24 mouse cellular contexts compared by ENCODE assay signal in genomic region chr10:126646587-126646986, GRCm38 (mm10).
DNase-seq lines count a peak whose midpoint lies in the region; ATAC-seq lines count a peak whose summit lies in the region.
"Had no signal": no experiment of that assay in that cellular context is flagged by ENCODE, and none has a peak within 500 bp of the region (broad histone marks: within the 10 kb centered on the region; RNA-seq: fewer than 3 reads in every experiment).

No protein-coding gene starts in this region.

- H3K27me3 ChIP-seq in forebrain, embryonic 11.5 days (ENCODE audit: control insufficient read depth, insufficient read depth, low read length), result no peaks in the 10 kb centered on the region
- H3K27me3 ChIP-seq in forebrain, embryonic 12.5 days, result no peaks in the 10 kb centered on the region
- H3K27me3 ChIP-seq in midbrain, embryonic 13.5 days, result no peaks in the 10 kb centered on the region
- no peaks in the 10 kb centered on the region for H3K27me3 ChIP-seq in midbrain, embryonic 15.5 days (replicated peaks)
- H3K27me3 ChIP-seq: CH12.LX; embryonic facial prominence, embryonic 12.5 days had no signal

- H3K4me1 ChIP-seq in forebrain, embryonic 11.5 days (replicated peaks; ENCODE audit: control insufficient read depth, insufficient read depth, low read length), result peaks cover 3% of the 10 kb centered on the region; the same call in 1 of the 2 replicates
- H3K4me1 ChIP-seq in forebrain, embryonic 12.5 days, result peaks cover 5% of the 10 kb centered on the region
- peaks cover 17% of the 10 kb centered on the region for H3K4me1 ChIP-seq in midbrain, embryonic 13.5 days (replicated peaks)
- peaks cover 17% of the 10 kb centered on the region for H3K4me1 ChIP-seq in midbrain, embryonic 15.5 days
- H3K4me1 ChIP-seq: embryonic facial prominence, embryonic 12.5 days had no signal

- no peaks in the 10 kb centered on the region for H3K9me3 ChIP-seq in forebrain, embryonic 11.5 days (ENCODE audit: control insufficient read depth, low read length)
- no peaks in the 10 kb centered on the region for H3K9me3 ChIP-seq in forebrain, embryonic 12.5 days
- no peaks in the 10 kb centered on the region for H3K9me3 ChIP-seq in midbrain, embryonic 13.5 days
- no peaks in the 10 kb centered on the region for H3K9me3 ChIP-seq in midbrain, embryonic 15.5 days
- H3K9me3 ChIP-seq: embryonic facial prominence, embryonic 10.5 days; embryonic facial prominence, embryonic 12.5 days had no signal

- no peak overlapping the region for H3K27ac ChIP-seq in forebrain, embryonic 11.5 days (ENCODE audit: low read depth, low read length)
- no peak overlapping the region for H3K27ac ChIP-seq in forebrain, embryonic 12.5 days
- H3K27ac ChIP-seq in midbrain, embryonic 13.5 days, result no peak overlapping the region
- H3K27ac ChIP-seq in midbrain, embryonic 15.5 days, result no peak overlapping the region
- H3K27ac ChIP-seq: embryonic facial prominence, embryonic 10.5 days; embryonic facial prominence, embryonic 12.5 days had no signal

- ATAC-seq in forebrain, embryonic 11.5 days (replicated peaks; ENCODE audit: low FRiP score), result 0 out of 2 replicates have a peak, but pooled peaks have one; percentile 15
- no peak for ATAC-seq in forebrain, embryonic 12.5 days (ENCODE audit: low FRiP score)
- ATAC-seq in midbrain, embryonic 13.5 days, result 0 out of 2 replicates have a peak, but pooled peaks have one; percentile 59
- no peak for ATAC-seq in midbrain, embryonic 15.5 days (replicated peaks)
- ATAC-seq: activated CD4-positive, CD25-positive, alpha-beta regulatory T cell, adult 4 months; CD4-positive, CD25-positive, alpha-beta regulatory T cell, adult 4 months; forebrain, embryonic 14.5 days; forebrain, postnatal 0 days; Patski had no signal

- no peak overlapping the region for H3K4me2 ChIP-seq in forebrain, embryonic 11.5 days (ENCODE audit: low read depth, low read length, severe bottlenecking)
- H3K4me2 ChIP-seq in forebrain, embryonic 12.5 days, result no peak overlapping the region
- H3K4me2 ChIP-seq in midbrain, embryonic 13.5 days (replicated peaks), result no peak overlapping the region
- H3K4me2 ChIP-seq in midbrain, embryonic 15.5 days, result no peak overlapping the region
- H3K4me2 ChIP-seq: embryonic facial prominence, embryonic 12.5 days had no signal

- no peaks in the 10 kb centered on the region for H3K36me3 ChIP-seq in forebrain, embryonic 11.5 days (ENCODE audit: control insufficient read depth, insufficient read depth, low read length)
- no peaks in the 10 kb centered on the region for H3K36me3 ChIP-seq in forebrain, embryonic 12.5 days (replicated peaks)
- no peaks in the 10 kb centered on the region for H3K36me3 ChIP-seq in midbrain, embryonic 13.5 days
- no peaks in the 10 kb centered on the region for H3K36me3 ChIP-seq in midbrain, embryonic 15.5 days (replicated peaks)
- H3K36me3 ChIP-seq: embryonic facial prominence, embryonic 10.5 days; embryonic facial prominence, embryonic 12.5 days; G1E had no signal

- no peak for DNase-seq in forebrain, embryonic 11.5 days (ENCODE audit: low spot score)
- peak; percentile 54 for DNase-seq in heart, adult 11 months
- DNase-seq in heart, adult 9 months (ENCODE audit: low spot score in 2 of 2), result no peak
- DNase-seq: adrenal gland, adult 8-10 months; adrenal gland, postnatal 14 days; adrenal gland, postnatal 36 days; B cell, adult 2 months; cerebellum, adult 11-12 months; cerebellum, adult 2 months; cerebellum, adult 9-10 months; cerebellum, postnatal 10 days; cerebellum, postnatal 25 days; forebrain, postnatal 0 days had no signal

- H3K9ac ChIP-seq in forebrain, embryonic 11.5 days (ENCODE audit: low read length), result no peak overlapping the region
- no peak overlapping the region for H3K9ac ChIP-seq in forebrain, embryonic 12.5 days
- H3K9ac ChIP-seq in midbrain, embryonic 13.5 days (replicated peaks), result no peak overlapping the region
- no peak overlapping the region for H3K9ac ChIP-seq in midbrain, embryonic 15.5 days
- H3K9ac ChIP-seq: embryonic facial prominence, embryonic 12.5 days; forebrain, postnatal 0 days had no signal

- H3K4me3 ChIP-seq in forebrain, embryonic 11.5 days (ENCODE audit: low read depth, low read length), result no peak overlapping the region
- no peak overlapping the region for H3K4me3 ChIP-seq in forebrain, embryonic 12.5 days (replicated peaks)
- H3K4me3 ChIP-seq in midbrain, embryonic 13.5 days (replicated peaks), result no peak overlapping the region
- no peak overlapping the region for H3K4me3 ChIP-seq in midbrain, embryonic 15.5 days
- H3K4me3 ChIP-seq: embryonic facial prominence, embryonic 10.5 days; embryonic facial prominence, embryonic 12.5 days had no signal

- WGBS in forebrain, embryonic 11.5 days, result 24% methylated on average over 4 of the region's 4 CpGs
- 19% methylated on average over 4 of the region's 4 CpGs for WGBS in forebrain, embryonic 12.5 days
- WGBS in midbrain, embryonic 13.5 days, result 17% methylated on average over 4 of the region's 4 CpGs
- WGBS in midbrain, embryonic 15.5 days, result 21% methylated on average over 4 of the region's 4 CpGs

Comparison
In these comparisons a context has a peak if more than half of its experiments do, and no peak if none do; other contexts are left out.
1. ATAC-seq: peak in forebrain, embryonic 11.5 days (single experiment) and midbrain, embryonic 13.5 days (single experiment); none in forebrain, embryonic 12.5 days (single experiment) and midbrain, embryonic 15.5 days (single experiment).